Mouse (Mus musculus): ENCODE data around the gene Tial1.

DNA sequence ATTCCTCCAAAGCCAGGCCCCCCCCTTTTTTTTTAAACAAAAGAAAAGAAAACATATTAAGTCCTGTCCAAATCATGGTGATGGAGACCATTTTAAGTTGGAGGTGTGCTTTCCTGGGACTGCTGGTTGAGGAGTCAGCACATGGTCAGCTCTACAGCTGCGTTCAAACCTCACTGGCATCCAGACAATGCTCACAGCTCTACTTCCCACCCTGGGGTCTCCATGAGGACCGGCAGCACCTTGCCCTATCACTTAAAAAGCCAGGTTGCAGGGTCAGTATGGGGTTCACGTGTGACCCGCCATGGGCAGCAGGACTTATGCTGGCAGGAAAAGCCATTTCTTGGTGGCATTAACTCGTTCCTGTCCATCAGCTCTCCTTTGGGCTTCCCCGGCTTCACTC, 57.9 kb downstream of the Tial1 start:
- TF ChIP-seq CTCF (IDR thresholded peaks at IDR 0.05) (no peak), EP300 (IDR thresholded peaks at IDR 0.05; ENCODE audit: insufficient read depth, low read depth, low read length) (no peak), POLR2A (IDR thresholded peaks at IDR 0.05; ENCODE audit: insufficient read depth, low read depth, low read length) (no peak)

Measured in heart, adult 2 months (tissue).